ENCODE assay signal across 12 mouse cellular contexts in genomic region chr3:121418251-121418601, GRCm38 (mm10). TPM values are rescaled to one million over a fixed set of nuclear protein-coding genes. Genes with fewer than 3 reads are reported as not detected.
A peak's percentile ranks its signal among the peaks of the same experiment; 100 is the strongest.
DNase-seq lines count a peak whose midpoint lies in the region; ATAC-seq and TF ChIP-seq lines count a peak whose summit lies in the region.
"Had no signal": no experiment of that assay in that cellular context is flagged by ENCODE, and none has a peak within 500 bp of the region (broad histone marks: within the 10 kb centered on the region; RNA-seq: fewer than 3 reads in every experiment).

No protein-coding gene starts in this region.

- no peak overlapping the region for H3K4me3 ChIP-seq in heart, embryonic 15.5 days
- H3K4me3 ChIP-seq in heart, adult 2 months, result no peak overlapping the region
- 0 out of 2 replicates have a peak overlapping the region, but pooled peaks have one; percentile 7 for H3K4me3 ChIP-seq in midbrain, embryonic 10.5 days
- no peak overlapping the region for H3K4me3 ChIP-seq in midbrain, postnatal 0 days (ENCODE audit: low read depth, low read length)
- no peak overlapping the region for H3K4me3 ChIP-seq in kidney, postnatal 0 days (replicated peaks; ENCODE audit: low read depth, low read length)
- H3K4me3 ChIP-seq: hindbrain, embryonic 12.5 days had no signal

- no peak overlapping the region for H3K9ac ChIP-seq in heart, embryonic 15.5 days
- no peak overlapping the region for H3K9ac ChIP-seq in heart, adult 2 months (ENCODE audit: low read depth, low read length)
- H3K9ac ChIP-seq in midbrain, postnatal 0 days (replicated peaks; ENCODE audit: low read length, poor library complexity, severe bottlenecking), result no peak overlapping the region
- no peak overlapping the region for H3K9ac ChIP-seq in kidney, postnatal 0 days (ENCODE audit: low read depth, low read length)
- H3K9ac ChIP-seq: hindbrain, embryonic 12.5 days; liver, postnatal 0 days had no signal

- WGBS in heart, embryonic 15.5 days, result 50% methylated on average over 6 of the region's 6 CpGs
- WGBS in heart, adult 2 months, result 69% methylated on average over 6 of the region's 6 CpGs
- 8% methylated on average over 6 of the region's 6 CpGs for WGBS in midbrain, embryonic 10.5 days
- WGBS in midbrain, postnatal 0 days, result 20% methylated on average over 6 of the region's 6 CpGs
- WGBS in kidney, postnatal 0 days, result 37% methylated on average over 6 of the region's 6 CpGs

- peaks cover 15% of the 10 kb centered on the region for H3K4me1 ChIP-seq in heart, embryonic 15.5 days (replicated peaks)
- H3K4me1 ChIP-seq in heart, adult 2 months (ENCODE audit: control insufficient read depth, insufficient read depth, low read length), result peaks cover 4% of the 10 kb centered on the region; the same call in 1 of the 2 replicates
- peaks cover 28% of the 10 kb centered on the region for H3K4me1 ChIP-seq in midbrain, embryonic 10.5 days
- H3K4me1 ChIP-seq in midbrain, postnatal 0 days (ENCODE audit: insufficient read depth, low read length), result no peaks in the 10 kb centered on the region
- no peaks in the 10 kb centered on the region for H3K4me1 ChIP-seq in kidney, postnatal 0 days (replicated peaks; ENCODE audit: insufficient read depth, low read length)

- peak overlapping the region; percentile 47 for H3K27ac ChIP-seq in heart, embryonic 15.5 days
- H3K27ac ChIP-seq in heart, adult 2 months, result no peak overlapping the region
- peak overlapping the region; percentile 35; the same call in 1 of the 2 replicates for H3K27ac ChIP-seq in midbrain, embryonic 10.5 days (replicated peaks)
- H3K27ac ChIP-seq in midbrain, postnatal 0 days (ENCODE audit: low read depth, low read length), result no peak overlapping the region
- no peak overlapping the region for H3K27ac ChIP-seq in kidney, postnatal 0 days
- H3K27ac ChIP-seq: hindbrain, embryonic 12.5 days had no signal

- DNase-seq in heart, adult 2 months, result no peak
- DNase-seq in midbrain, embryonic 10.5 days (ENCODE audit: low spot score), result peak; percentile 47
- DNase-seq in midbrain, postnatal 0 days (ENCODE audit: low spot score), result no peak
- DNase-seq in embryo, embryonic 10.5 days (ENCODE audit: low spot score), result peak; percentile 53
- peak; percentile 51 for DNase-seq in kidney, postnatal 0 days (ENCODE audit: low spot score)
- no peak for DNase-seq in lung, postnatal 36 days
- DNase-seq: cerebellum, postnatal 25 days; liver, postnatal 0 days; spleen, adult 18-20 months had no signal

- H3K4me2 ChIP-seq in heart, embryonic 15.5 days, result no peak overlapping the region
- H3K4me2 ChIP-seq in midbrain, postnatal 0 days (ENCODE audit: low read depth, low read length, poor library complexity, severe bottlenecking), result no peak overlapping the region
- no peak overlapping the region for H3K4me2 ChIP-seq in kidney, postnatal 0 days (ENCODE audit: low read length)
- H3K4me2 ChIP-seq: hindbrain, embryonic 12.5 days had no signal

- no peaks in the 10 kb centered on the region for H3K79me2 ChIP-seq in heart, adult 2 months (replicated peaks; ENCODE audit: control insufficient read depth, insufficient read depth, low read length)

- H3K36me3 ChIP-seq in heart, embryonic 15.5 days, result no peaks in the 10 kb centered on the region
- H3K36me3 ChIP-seq in heart, adult 2 months (ENCODE audit: control insufficient read depth, insufficient read depth, low read length), result no peaks in the 10 kb centered on the region
- H3K36me3 ChIP-seq in midbrain, embryonic 10.5 days, result no peaks in the 10 kb centered on the region
- no peaks in the 10 kb centered on the region for H3K36me3 ChIP-seq in midbrain, postnatal 0 days (ENCODE audit: insufficient read depth, low read length)
- H3K36me3 ChIP-seq in kidney, postnatal 0 days (ENCODE audit: insufficient read depth, low read length), result no peaks in the 10 kb centered on the region
- H3K36me3 ChIP-seq: G1E; hindbrain, embryonic 12.5 days had no signal

- ATAC-seq in heart, embryonic 15.5 days (replicated peaks; ENCODE audit: insufficient number of reproducible peaks, insufficient read depth, low FRiP score, low read depth), result no peak
- no peak for ATAC-seq in midbrain, postnatal 0 days (ENCODE audit: low FRiP score)
- ATAC-seq in kidney, postnatal 0 days (replicated peaks; ENCODE audit: low FRiP score, low read depth), result no peak

- no peak for TF ChIP-seq CTCF in heart, adult 2 months (IDR thresholded peaks at IDR 0.05)
- no peak for TF ChIP-seq CTCF in midbrain, postnatal 0 days (IDR thresholded peaks at IDR 0.05)
- TF ChIP-seq CTCF in kidney, postnatal 0 days (IDR thresholded peaks at IDR 0.05; ENCODE audit: low read depth), result no peak

- no peaks in the 10 kb centered on the region for H3K9me3 ChIP-seq in heart, embryonic 15.5 days (replicated peaks)
- no peaks in the 10 kb centered on the region for H3K9me3 ChIP-seq in midbrain, embryonic 10.5 days (replicated peaks)
- H3K9me3 ChIP-seq in midbrain, postnatal 0 days (ENCODE audit: low read length), result no peaks in the 10 kb centered on the region
- no peaks in the 10 kb centered on the region for H3K9me3 ChIP-seq in kidney, postnatal 0 days (replicated peaks; ENCODE audit: low read length)
- H3K9me3 ChIP-seq: G1E; hindbrain, embryonic 12.5 days had no signal

- intact Hi-C loops in heart, adult 2 months (cut with DNase I), result no loop called here

- TF ChIP-seq EP300 in heart, adult 2 months (IDR thresholded peaks at IDR 0.05; ENCODE audit: insufficient read depth, low read depth, low read length), result no peak

- no peak for TF ChIP-seq POLR2A in heart, adult 2 months (IDR thresholded peaks at IDR 0.05; ENCODE audit: insufficient read depth, low read depth, low read length)

- H3K27me3 ChIP-seq in heart, embryonic 15.5 days, result no peaks in the 10 kb centered on the region
- no peaks in the 10 kb centered on the region for H3K27me3 ChIP-seq in heart, adult 2 months (ENCODE audit: control insufficient read depth, insufficient read depth, low read length)
- peaks cover 3% of the 10 kb centered on the region; the same call in 1 of the 2 replicates for H3K27me3 ChIP-seq in midbrain, embryonic 10.5 days (ENCODE audit: low read depth, poor library complexity, severe bottlenecking)
- no peaks in the 10 kb centered on the region for H3K27me3 ChIP-seq in midbrain, postnatal 0 days (ENCODE audit: insufficient read depth, low read length)
- no peaks in the 10 kb centered on the region for H3K27me3 ChIP-seq in kidney, postnatal 0 days (ENCODE audit: insufficient read depth, low read length)
- H3K27me3 ChIP-seq: hindbrain, embryonic 12.5 days had no signal

RNA-seq across cellular contexts. Expression of gene Cnn3, which starts 8.1 kb away (rescaled TPM):
- polyA plus RNA-seq in heart, embryonic 15.5 days (2015; fragmentation: Nextera tagmentation; extraction: Ambion mirVana), result 341 and 401 TPM in 2 replicates
- total RNA-seq in heart, adult 2 months (2021), result 10 to 100 TPM; 37.8 to 40.2 TPM
- 45.4 and 75.7 TPM in 2 replicates for polyA plus RNA-seq in heart, adult 2 months (2012; rRNA removed)
- polyA plus RNA-seq in midbrain, embryonic 10.5 days (2016; fragmentation: Nextera tagmentation; extraction: Ambion mirVana), result 947 and 1,037 TPM in 2 replicates
- total RNA-seq in midbrain, postnatal 0 days (2014; rRNA removed), result 116 and 122 TPM in 2 replicates
- polyA plus RNA-seq in midbrain, postnatal 0 days (2015; fragmentation: Nextera tagmentation; extraction: Ambion mirVana), result 181 and 187 TPM in 2 replicates
- 444 and 480 TPM in 2 replicates for polyA plus RNA-seq in kidney, postnatal 0 days (2015; fragmentation: Nextera tagmentation; extraction: Ambion mirVana)
- polyA plus RNA-seq: G1E had no signal

Comparison
In these comparisons a context has a peak if more than half of its experiments do, and no peak if none do; other contexts are left out.
1. H3K27ac ChIP-seq: peak in heart, embryonic 15.5 days (single experiment) and midbrain, embryonic 10.5 days (single experiment); none in heart, adult 2 months (single experiment), midbrain, postnatal 0 days (single experiment) and kidney, postnatal 0 days (single experiment).
2. DNase-seq: peak in midbrain, embryonic 10.5 days (single experiment), embryo, embryonic 10.5 days (single experiment) and kidney, postnatal 0 days (single experiment); none in heart, adult 2 months (0 of 2), midbrain, postnatal 0 days (single experiment) and lung, postnatal 36 days (single experiment).